ENCODE assay signal across 16 mouse cellular contexts in genomic region chr13:75735606-75736005, GRCm38 (mm10).
"Had no signal": no experiment of that assay in that cellular context is flagged by ENCODE, and none has a peak within 500 bp of the region (broad histone marks: within the 10 kb centered on the region; RNA-seq: fewer than 3 reads in every experiment).

No protein-coding gene starts in this region.

- H3K9ac ChIP-seq: lung, embryonic 14.5 days; midbrain, embryonic 12.5 days; neural tube, embryonic 12.5 days; stomach, embryonic 15.5 days had no signal

- DNase-seq: lung, adult 18-20 months; lung, embryonic 14.5 days; lung, postnatal 10 days; lung, postnatal 4 days; midbrain, embryonic 14.5 days; right cerebral cortex, postnatal 14 days; thymus, adult 2 months; thymus, postnatal 25 days; thymus, postnatal 4 days had no signal

- H3K4me3 ChIP-seq: midbrain, embryonic 10.5 days; midbrain, embryonic 12.5 days; myocyte; neural tube, embryonic 12.5 days; stomach, embryonic 15.5 days had no signal

- H3K4me2 ChIP-seq: lung, embryonic 14.5 days; midbrain, embryonic 12.5 days; neural tube, embryonic 12.5 days; stomach, embryonic 15.5 days had no signal

- H3K9me3 ChIP-seq: midbrain, embryonic 10.5 days; midbrain, embryonic 12.5 days; neural tube, embryonic 12.5 days; stomach, embryonic 15.5 days had no signal

- H3K27me3 ChIP-seq: midbrain, embryonic 12.5 days; neural tube, embryonic 12.5 days; stomach, embryonic 15.5 days had no signal

- H3K4me1 ChIP-seq: midbrain, embryonic 10.5 days; midbrain, embryonic 12.5 days; neural tube, embryonic 12.5 days had no signal

- H3K27ac ChIP-seq: midbrain, embryonic 10.5 days; midbrain, embryonic 12.5 days; neural tube, embryonic 12.5 days; stomach, embryonic 15.5 days; stomach, postnatal 0 days had no signal

- H3K36me3 ChIP-seq: midbrain, embryonic 10.5 days; midbrain, embryonic 12.5 days; neural tube, embryonic 12.5 days; stomach, embryonic 15.5 days had no signal

- ATAC-seq: midbrain, embryonic 16.5 days had no signal
